Mouse (Mus musculus) forebrain, embryonic 11.5 days (tissue): ENCODE measurements around the gene Shbg. TPM values are rescaled to one million over a fixed set of nuclear protein-coding genes. Genes with fewer than 3 reads are reported as not detected.

ENCODE experiments used
- ATAC-seq: fragments of 200-750 bp; cut with Nextera tagmentation; replicated peaks from 2 replicates; pipeline ENCODE4 v1.8.0; 2017; ENCODE audit warnings: moderate TSS enrichment; ENCODE audit not compliant: low FRiP score
- DNase-seq: peaks from one replicate; pipeline ENCODE4 v3.0.0-alpha.2; 2017; ENCODE audit warnings: low spot score
- H3K27ac ChIP-seq: fragments of 300-500 bp; sonication (generic); 2 replicates; pipeline ENCODE4 v1.5.1; 2014; ENCODE audit warnings: low read depth, low read length
- H3K27me3 ChIP-seq: fragments of 300-500 bp; sonication (generic); 2 replicates; pipeline ENCODE4 v1.6.1; 2014; ENCODE audit warnings: mild to moderate bottlenecking, low read length, mixed read lengths; ENCODE audit not compliant: control insufficient read depth, insufficient read depth
- H3K36me3 ChIP-seq: fragments of 300-500 bp; sonication (generic); 2 replicates; pipeline ENCODE4 v1.6.1; 2014; ENCODE audit warnings: mild to moderate bottlenecking, low read length, moderate library complexity, mixed read lengths; ENCODE audit not compliant: control insufficient read depth, insufficient read depth
- H3K4me1 ChIP-seq: fragments of 300-500 bp; sonication (generic); replicated peaks from 2 replicates; pipeline ENCODE4 v1.6.1; 2014; ENCODE audit warnings: low read length, mixed read lengths; ENCODE audit not compliant: control insufficient read depth, insufficient read depth
- H3K4me2 ChIP-seq: fragments of 300-500 bp; sonication (generic); 2 replicates; pipeline ENCODE4 v1.6.1; 2014; ENCODE audit warnings: low read depth, mild to moderate bottlenecking, low read length, moderate library complexity, mixed read lengths; ENCODE audit not compliant: severe bottlenecking
- H3K4me3 ChIP-seq: fragments of 300-500 bp; sonication (generic); 2 replicates; pipeline ENCODE4 v1.5.1; 2014; ENCODE audit warnings: low read depth, low read length
- H3K9ac ChIP-seq: fragments of 300-500 bp; sonication (generic); 2 replicates; pipeline ENCODE4 v1.6.1; 2014; ENCODE audit warnings: low read length
- H3K9me3 ChIP-seq: fragments of 300-500 bp; sonication (generic); 2 replicates; pipeline ENCODE4 v1.6.1; 2016; ENCODE audit warnings: low read length, mixed read lengths; ENCODE audit not compliant: control insufficient read depth
- WGBS: fragments of 180-500 bp; shearing (Covaris S2); extraction: QIAGEN DNeasy Blood & Tissue Kit; methylation state at CpG from one replicate; pipeline ENCODE4 v1.1.7; 2014; 5-methylcytosine and 5-hydroxymethylcytosine counted together
- polyA plus RNA-seq: library from polyadenylated mRNA; unstranded; fragments of >200 nt; fragmentation: Nextera tagmentation; extraction: Ambion mirVana; gene quantifications from 2 replicates; pipeline ENCODE4 v1.2.1, GENCODE M21; 2014

Gene Shbg
- polyA plus RNA-seq, 1 experiment from 2014 or later = not detected

- H3K36me3 ChIP-seq = peaks cover 15% of the 10 kb centered on the region
- H3K27me3 ChIP-seq = no peaks in the 10 kb centered on the region
- H3K9ac ChIP-seq = peak overlapping the region; percentile 78; the same call in 1 of the 2 replicates
- peak overlapping the region; percentile 96 for H3K27ac ChIP-seq
- no peaks in the 10 kb centered on the region for H3K9me3 ChIP-seq
- peak overlapping the region; percentile 47 for H3K4me3 ChIP-seq
- WGBS = 90% methylated on average over 3 of the region's 3 CpGs
- no peak for DNase-seq
- peaks cover 10% of the 10 kb centered on the region; the same call in 1 of the 2 replicates for H3K4me1 ChIP-seq
- no peak for ATAC-seq
- H3K4me2 ChIP-seq = peak overlapping the region; percentile 52
These were observed 43.6 kb upstream of the Shbg start for GRCm38 (mm10) chr11:69661221-69661881.

- Histone ChIP-seq H3K27ac (no peak overlapping the region), H3K36me3 (peaks cover 9% of the 10 kb centered on the region), H3K27me3 (no peaks in the 10 kb centered on the region), H3K9me3 (no peaks in the 10 kb centered on the region), H3K9ac (no peak overlapping the region), H3K4me1 (peaks cover 13% of the 10 kb centered on the region; the same call in 1 of the 2 replicates), H3K4me3 (no peak overlapping the region), H3K4me2 (no peak overlapping the region)
- 83% methylated on average over 15 of the region's 15 CpGs for WGBS
- no peak for ATAC-seq
- DNase-seq = no peak
These were observed 39.8 kb upstream of the Shbg start for GRCm38 (mm10) chr11:69657462-69657881.

GRCm38 (mm10) chr11:69656617-69657461 lies 39.1 kb upstream of the Shbg start:
- 82% methylated on average over 10 of the region's 10 CpGs for WGBS
- ATAC-seq (no peak), DNase-seq (peak; percentile 72)
- H3K27me3 ChIP-seq = no peaks in the 10 kb centered on the region
- no peak overlapping the region for H3K4me3 ChIP-seq
- H3K4me1 ChIP-seq = peaks cover 13% of the 10 kb centered on the region; the same call in 1 of the 2 replicates
- H3K9ac ChIP-seq = no peak overlapping the region
- no peak overlapping the region for H3K27ac ChIP-seq
- H3K36me3 ChIP-seq = peaks cover 13% of the 10 kb centered on the region
- no peak overlapping the region for H3K4me2 ChIP-seq
- H3K9me3 ChIP-seq = no peaks in the 10 kb centered on the region

- ATAC-seq (no peak), DNase-seq (no peak)
- no peak overlapping the region for H3K4me2 ChIP-seq
- H3K27ac ChIP-seq = no peak overlapping the region
- no peaks in the 10 kb centered on the region for H3K27me3 ChIP-seq
- H3K4me3 ChIP-seq = no peak overlapping the region
- H3K36me3 ChIP-seq = peaks cover 16% of the 10 kb centered on the region
- peaks cover 7% of the 10 kb centered on the region; the same call in 1 of the 2 replicates for H3K4me1 ChIP-seq
- no peak overlapping the region for H3K9ac ChIP-seq
- 78% methylated on average over 5 of the region's 5 CpGs for WGBS
- no peaks in the 10 kb centered on the region for H3K9me3 ChIP-seq
These were observed 38.4 kb upstream of the Shbg start for GRCm38 (mm10) chr11:69656065-69656455.

- no peaks in the 10 kb centered on the region for H3K27me3 ChIP-seq
- H3K4me2 ChIP-seq = no peak within 1 kb of the TSS
- no peak within 1 kb of the TSS for H3K27ac ChIP-seq
- 24% methylated on average over 34 of the region's 34 CpGs for WGBS
- ATAC-seq (peak; percentile 67; the same call in 1 of the 2 replicates), DNase-seq (peak; percentile 89)
- H3K9me3 ChIP-seq = no peaks in the 10 kb centered on the region
- no peak within 1 kb of the TSS for H3K9ac ChIP-seq
- H3K4me3 ChIP-seq = no peak within 1 kb of the TSS
- H3K4me1 ChIP-seq = peaks cover 7% of the 10 kb centered on the region; the same call in 1 of the 2 replicates
- peaks cover 22% of the 10 kb centered on the region for H3K36me3 ChIP-seq
These were observed 37.8 kb upstream of the Shbg start, which contains the start of gene Sox15 for GRCm38 (mm10) chr11:69655264-69656064. Gene Sox15, plus strand, starts transcription at chr11:69655314.

- Histone ChIP-seq H3K4me1 (peaks cover 7% of the 10 kb centered on the region; the same call in 1 of the 2 replicates), H3K9me3 (no peaks in the 10 kb centered on the region), H3K4me2 (no peak overlapping the region), H3K4me3 (no peak overlapping the region), H3K36me3 (peaks cover 27% of the 10 kb centered on the region), H3K27ac (no peak overlapping the region), H3K9ac (no peak overlapping the region), H3K27me3 (no peaks in the 10 kb centered on the region)
- WGBS = 52% methylated on average over 9 of the region's 9 CpGs
- no peak for DNase-seq
- no peak for ATAC-seq
These were observed 37.1 kb upstream of the Shbg start for GRCm38 (mm10) chr11:69654760-69655159.

- no peak overlapping the region for H3K9ac ChIP-seq
- H3K4me3 ChIP-seq = no peak overlapping the region
- H3K27me3 ChIP-seq = no peaks in the 10 kb centered on the region
- no peak overlapping the region for H3K4me2 ChIP-seq
- H3K27ac ChIP-seq = no peak overlapping the region
- H3K4me1 ChIP-seq = peaks cover 7% of the 10 kb centered on the region; the same call in 1 of the 2 replicates
- ATAC-seq = no peak
- DNase-seq = no peak
- peaks cover 37% of the 10 kb centered on the region for H3K36me3 ChIP-seq
- no peaks in the 10 kb centered on the region for H3K9me3 ChIP-seq
- WGBS = 73% methylated on average over 5 of the region's 5 CpGs
These were observed 35.7 kb upstream of the Shbg start for GRCm38 (mm10) chr11:69653399-69653798.

- no peak overlapping the region for H3K9ac ChIP-seq
- H3K4me1 ChIP-seq = no peaks in the 10 kb centered on the region
- H3K4me3 ChIP-seq = no peak overlapping the region
- H3K27me3 ChIP-seq = no peaks in the 10 kb centered on the region
- no peak overlapping the region for H3K27ac ChIP-seq
- H3K36me3 ChIP-seq = peaks cover 41% of the 10 kb centered on the region
- no peak overlapping the region for H3K4me2 ChIP-seq
- WGBS = 93% methylated on average over 5 of the region's 5 CpGs
- H3K9me3 ChIP-seq = no peaks in the 10 kb centered on the region
- DNase-seq (no peak), ATAC-seq (no peak)
These were observed 28.2 kb upstream of the Shbg start for GRCm38 (mm10) chr11:69645860-69646259.
